Mouse (Mus musculus) stomach, postnatal 0 days (tissue): ENCODE measurements around the gene Slc22a16.

ENCODE experiments used
- CTCF ChIP-seq: IDR thresholded peaks from 2 replicates; pipeline ENCODE4 v1.5.1; 2016; ENCODE audit warnings: antibody characterized with exemption, low read depth, mild to moderate bottlenecking, moderate library complexity
- EP300 ChIP-seq: optimal IDR thresholded peaks from 2 replicates; pipeline ENCODE3; 2016; ENCODE audit warnings: antibody characterized with exemption

DNA sequence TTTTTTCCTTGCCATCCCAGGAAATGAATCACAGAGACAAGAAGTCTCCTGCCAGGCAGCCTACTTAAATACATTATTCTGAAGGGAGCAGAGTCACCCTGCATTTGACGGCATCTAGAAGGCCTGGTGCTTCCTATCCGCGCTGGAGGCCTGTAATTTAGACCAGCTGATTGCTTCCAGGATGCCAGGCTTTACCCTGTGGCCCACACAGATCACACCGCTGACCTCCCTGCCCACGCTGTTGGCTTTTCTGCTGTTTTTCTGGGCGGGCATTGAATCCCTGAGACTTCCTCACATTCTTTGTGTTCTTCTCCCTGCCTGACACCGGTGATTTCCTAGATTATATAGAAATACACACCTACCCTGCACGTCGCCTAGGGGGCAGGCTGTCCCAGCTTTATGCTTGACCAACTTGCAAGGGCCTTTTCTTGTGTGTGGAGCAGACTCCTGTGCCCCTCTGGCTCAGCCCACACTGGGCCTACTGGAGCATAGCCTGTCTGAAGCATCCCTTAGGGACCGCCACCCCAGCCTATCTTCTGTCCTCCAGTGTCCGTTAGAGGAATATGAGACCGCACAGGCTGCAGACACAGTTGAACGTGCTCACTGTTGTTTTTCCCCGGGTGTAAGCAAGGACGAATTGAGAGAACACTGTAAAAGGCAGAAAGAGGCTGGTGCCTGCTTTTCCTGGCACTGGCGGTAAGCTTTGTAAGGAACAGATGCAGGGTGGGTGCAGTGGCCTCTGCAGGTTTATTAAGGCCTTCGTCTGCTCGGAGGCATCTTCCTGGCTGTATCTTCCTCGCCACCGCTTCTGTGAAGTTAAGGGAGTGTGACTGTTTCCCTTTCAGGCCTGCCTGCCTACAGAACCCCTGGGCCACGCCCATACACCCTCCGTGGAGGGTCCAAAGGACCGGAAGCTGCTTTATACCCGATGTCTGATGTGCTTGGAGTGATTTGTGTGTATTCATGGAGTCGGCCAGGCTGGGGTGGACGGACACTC lies 69.0 kb downstream of the Slc22a16 start:
- TF ChIP-seq CTCF (no peak), EP300 (no peak)
